In genomic region chr12:54454606-54455005, GRCm38 (mm10) we compare ENCODE assay signal across 21 mouse cellular contexts.
DNase-seq lines count a peak whose midpoint lies in the region; ATAC-seq and TF ChIP-seq lines count a peak whose summit lies in the region.
"Had no signal": no experiment of that assay in that cellular context is flagged by ENCODE, and none has a peak within 500 bp of the region (broad histone marks: within the 10 kb centered on the region; RNA-seq: fewer than 3 reads in every experiment).

No protein-coding gene starts in this region.

- H3K4me3 ChIP-seq in heart, embryonic 16.5 days (ENCODE audit: low read length), result no peak overlapping the region
- H3K4me3 ChIP-seq in lung, postnatal 0 days (ENCODE audit: low read depth, low read length), result no peak overlapping the region
- H3K4me3 ChIP-seq: embryonic facial prominence, embryonic 10.5 days; gastrocnemius, adult 2 months; heart, embryonic 12.5 days; hindbrain, embryonic 12.5 days had no signal

- 78% methylated on average over 10 of the region's 10 CpGs for WGBS in heart, embryonic 16.5 days
- 69% methylated on average over 10 of the region's 10 CpGs for WGBS in lung, postnatal 0 days

- no peak for TF ChIP-seq CTCF in lung, postnatal 0 days (IDR thresholded peaks at IDR 0.05)

- peak overlapping the region; percentile 25; the same call in 1 of the 2 replicates for H3K27ac ChIP-seq in heart, embryonic 16.5 days (ENCODE audit: low read length)
- H3K27ac ChIP-seq in lung, postnatal 0 days (ENCODE audit: low read length), result no peak overlapping the region
- H3K27ac ChIP-seq: embryonic facial prominence, embryonic 10.5 days; gastrocnemius, adult 2 months; hindbrain, embryonic 12.5 days had no signal

- no peak for TF ChIP-seq EP300 in lung, postnatal 0 days (IDR thresholded peaks at IDR 0.05)

- no peak overlapping the region for H3K4me2 ChIP-seq in heart, embryonic 16.5 days (ENCODE audit: low read depth, low read length)
- no peak overlapping the region for H3K4me2 ChIP-seq in lung, postnatal 0 days (replicated peaks; ENCODE audit: low read depth, low read length)
- H3K4me2 ChIP-seq: heart, embryonic 12.5 days; hindbrain, embryonic 12.5 days had no signal

- no peak for ATAC-seq in heart, embryonic 16.5 days (replicated peaks; ENCODE audit: extremely low read depth, insufficient read depth, low FRiP score)
- no peak for ATAC-seq in lung, postnatal 0 days
- ATAC-seq: CD4-positive, CD25-positive, alpha-beta regulatory T cell, adult 4 months; forebrain, embryonic 14.5 days; hindbrain, embryonic 16.5 days; inflammation-experienced regulatory T-cells, adult 6 months had no signal

- H3K9ac ChIP-seq in heart, embryonic 16.5 days (ENCODE audit: low read length), result no peak overlapping the region
- no peak overlapping the region for H3K9ac ChIP-seq in lung, postnatal 0 days (replicated peaks; ENCODE audit: low read depth)
- H3K9ac ChIP-seq: heart, embryonic 12.5 days; hindbrain, embryonic 12.5 days had no signal

- no peaks in the 10 kb centered on the region for H3K36me3 ChIP-seq in heart, embryonic 16.5 days (ENCODE audit: control insufficient read depth, insufficient read depth)
- no peaks in the 10 kb centered on the region for H3K36me3 ChIP-seq in lung, postnatal 0 days (ENCODE audit: insufficient read depth, low read length)
- H3K36me3 ChIP-seq: embryonic facial prominence, embryonic 10.5 days; G1E; heart, embryonic 12.5 days; hindbrain, embryonic 12.5 days had no signal

- H3K4me1 ChIP-seq in heart, embryonic 16.5 days (ENCODE audit: control insufficient read depth, insufficient read depth, low read length), result peaks cover 8% of the 10 kb centered on the region
- 0 out of 2 replicates have a peak, but pooled peaks cover 6% of the 10 kb centered on the region for H3K4me1 ChIP-seq in lung, postnatal 0 days (ENCODE audit: insufficient read depth, low read depth, low read length)

- no peaks in the 10 kb centered on the region for H3K9me3 ChIP-seq in heart, embryonic 16.5 days (replicated peaks; ENCODE audit: control insufficient read depth, low read length)
- H3K9me3 ChIP-seq in lung, postnatal 0 days (ENCODE audit: low read length), result no peaks in the 10 kb centered on the region
- H3K9me3 ChIP-seq: embryonic facial prominence, embryonic 10.5 days; heart, embryonic 12.5 days; hindbrain, embryonic 12.5 days had no signal

- DNase-seq in adrenal gland, postnatal 14 days, result peak; percentile 50
- no peak for DNase-seq in adrenal gland, postnatal 10 days
- DNase-seq in heart, adult 8-10 months (ENCODE audit: low spot score), result no peak
- DNase-seq in lung, postnatal 10 days, result peak; percentile 17
- DNase-seq in lung, postnatal 0 days (ENCODE audit: low spot score), result no peak
- DNase-seq in urinary bladder, postnatal 14 days (ENCODE audit: low spot score), result peak; percentile 38
- no peak for DNase-seq in urinary bladder, postnatal 25 days (ENCODE audit: low spot score)
- DNase-seq: B cell, adult 2 months; cerebellum, adult 2 months; cerebellum, postnatal 10 days; gastrocnemius, adult 2 months; gastrocnemius, postnatal 25 days had no signal

- no peaks in the 10 kb centered on the region for H3K27me3 ChIP-seq in heart, embryonic 16.5 days (ENCODE audit: control insufficient read depth, insufficient read depth, low read length)
- H3K27me3 ChIP-seq in lung, postnatal 0 days (replicated peaks; ENCODE audit: insufficient read depth, low read length), result no peaks in the 10 kb centered on the region; the same call in 1 of the 2 replicates
- H3K27me3 ChIP-seq: heart, embryonic 12.5 days; hindbrain, embryonic 12.5 days had no signal

Comparison
In these comparisons a context has a peak if more than half of its experiments do, and no peak if none do; other contexts are left out.
1. DNase-seq: peak in adrenal gland, postnatal 14 days (single experiment), lung, postnatal 10 days (single experiment) and urinary bladder, postnatal 14 days (single experiment); none in adrenal gland, postnatal 10 days (single experiment), heart, adult 8-10 months (single experiment), lung, postnatal 0 days (single experiment) and urinary bladder, postnatal 25 days (single experiment).